In the genomic region with DNA sequence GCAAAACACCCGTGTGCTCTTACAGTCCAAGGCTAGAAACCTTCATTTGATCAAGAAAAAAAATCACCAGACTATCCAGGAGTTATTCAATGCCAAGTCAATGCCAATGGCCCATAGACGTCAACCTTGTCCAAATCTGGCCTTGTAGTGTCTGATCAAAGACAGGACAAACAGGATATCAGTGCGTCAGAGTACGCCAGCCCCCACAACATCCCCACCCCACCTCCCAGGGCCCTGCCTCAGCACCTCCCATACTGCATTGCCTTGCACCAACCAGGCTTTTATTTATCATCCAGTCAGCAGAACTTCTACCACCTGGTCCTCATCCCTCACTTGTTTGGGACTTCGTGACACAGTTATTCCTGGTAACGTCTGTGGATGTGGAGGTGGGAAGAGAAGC, we compare ENCODE assay signal across 24 mouse cellular contexts. TPM values are rescaled to one million over a fixed set of nuclear protein-coding genes. Genes with fewer than 3 reads are reported as not detected.
DNase-seq lines count a peak whose midpoint lies in the region; ATAC-seq lines count a peak whose summit lies in the region.
"Had no signal": no experiment of that assay in that cellular context is flagged by ENCODE, and none has a peak within 500 bp of the region (broad histone marks: within the 10 kb centered on the region; RNA-seq: fewer than 3 reads in every experiment).

No protein-coding gene starts in this region.

- H3K36me3 ChIP-seq in intestine, embryonic 16.5 days (ENCODE audit: control insufficient read depth, insufficient read depth, low read length) = no peaks in the 10 kb centered on the region
- H3K36me3 ChIP-seq: embryonic facial prominence, embryonic 10.5 days; embryonic facial prominence, embryonic 12.5 days; forebrain, embryonic 15.5 days; G1E had no signal

- H3K9ac ChIP-seq in intestine, embryonic 16.5 days (ENCODE audit: low read depth, low read length) = no peak overlapping the region
- H3K9ac ChIP-seq: embryonic facial prominence, embryonic 12.5 days; forebrain, embryonic 13.5 days; forebrain, embryonic 15.5 days; forebrain, postnatal 0 days had no signal

- DNase-seq in adrenal gland, adult (ENCODE audit: inconsistent age in 2 of 2, low spot score in 1 of 2) = peak; percentile 61 to 76
- no peak for DNase-seq in adrenal gland, adult 18-20 months (ENCODE audit: low spot score in 2 of 2)
- peak; percentile 50 for DNase-seq in adrenal gland, adult 8-10 months
- DNase-seq in adrenal gland, postnatal 25 days = no peak
- DNase-seq in adrenal gland, postnatal 36 days = peak; percentile 23 to 30
- DNase-seq in gastrocnemius, postnatal 25 days = no peak
- DNase-seq: B cell, adult 2 months; cerebellum, adult 11-12 months; cerebellum, adult 2 months; cerebellum, adult 9-10 months; cerebellum, postnatal 10 days; cerebellum, postnatal 25 days; forebrain, postnatal 0 days had no signal

- WGBS in intestine, embryonic 16.5 days = 67% methylated on average over 6 of the region's 6 CpGs

- ATAC-seq in intestine, embryonic 16.5 days = no peak
- ATAC-seq: activated CD4-positive, CD25-positive, alpha-beta regulatory T cell, adult 4 months; CD4-positive, CD25-positive, alpha-beta regulatory T cell, adult 4 months; forebrain, embryonic 13.5 days; forebrain, embryonic 15.5 days; forebrain, postnatal 0 days; Patski had no signal

- no peak overlapping the region for H3K4me3 ChIP-seq in intestine, embryonic 16.5 days (ENCODE audit: low read length)
- H3K4me3 ChIP-seq: embryonic facial prominence, embryonic 10.5 days; embryonic facial prominence, embryonic 12.5 days; forebrain, embryonic 13.5 days; forebrain, embryonic 15.5 days had no signal

- no peak overlapping the region for H3K4me2 ChIP-seq in intestine, embryonic 16.5 days (ENCODE audit: low read depth, low read length)
- H3K4me2 ChIP-seq: embryonic facial prominence, embryonic 12.5 days; forebrain, embryonic 13.5 days; forebrain, embryonic 15.5 days had no signal

- no peaks in the 10 kb centered on the region for H3K9me3 ChIP-seq in intestine, embryonic 16.5 days (ENCODE audit: control insufficient read depth, low read length)
- H3K9me3 ChIP-seq: embryonic facial prominence, embryonic 10.5 days; embryonic facial prominence, embryonic 12.5 days; forebrain, embryonic 13.5 days; forebrain, embryonic 15.5 days; G1E had no signal

- peaks cover 3% of the 10 kb centered on the region for H3K4me1 ChIP-seq in intestine, embryonic 16.5 days (ENCODE audit: control insufficient read depth, insufficient read depth, low read length)
- H3K4me1 ChIP-seq: embryonic facial prominence, embryonic 10.5 days; embryonic facial prominence, embryonic 12.5 days; forebrain, embryonic 13.5 days; forebrain, embryonic 15.5 days had no signal

- 0 out of 2 replicates have a peak, but pooled peaks cover 2% of the 10 kb centered on the region for H3K27me3 ChIP-seq in intestine, embryonic 16.5 days (replicated peaks; ENCODE audit: control insufficient read depth, insufficient read depth, low read length)
- H3K27me3 ChIP-seq: CH12.LX; embryonic facial prominence, embryonic 12.5 days; forebrain, embryonic 15.5 days had no signal

- no peak overlapping the region for H3K27ac ChIP-seq in intestine, embryonic 16.5 days (ENCODE audit: low read length)
- H3K27ac ChIP-seq: embryonic facial prominence, embryonic 10.5 days; embryonic facial prominence, embryonic 12.5 days; forebrain, embryonic 13.5 days; forebrain, embryonic 15.5 days had no signal

RNA-seq across cellular contexts. Expression of gene Slc6a5, which starts 14.7 kb away (rescaled TPM):
- total RNA-seq in adrenal gland, adult 18-20 months (2021) = 1 to 10 TPM; 4.5 to 8.8 TPM
- 1 to 10 TPM; 4.3 to 7.0 (median 4.9) TPM for total RNA-seq in adrenal gland, adult 8-10 months (2022)
- 0.48 and 1.3 TPM in 2 replicates for total RNA-seq in adrenal gland, postnatal 25 days (2021)
- total RNA-seq in adrenal gland, postnatal 36 days (2021) = 1 to 10 TPM; 1.1 to 1.6 TPM
- total RNA-seq in gastrocnemius, postnatal 25 days (2021) = not detected
- polyA plus RNA-seq in intestine, embryonic 16.5 days (2015; fragmentation: Nextera tagmentation; extraction: Ambion mirVana) = not detected in 2 replicates
- total RNA-seq: CH12.LX had no signal
- polyA plus RNA-seq: activated CD4-positive, CD25-positive, alpha-beta regulatory T cell, adult 4 months; CD4-positive, CD25-positive, alpha-beta regulatory T cell, adult 4 months; forebrain, embryonic 11.5 days; forebrain, embryonic 13.5 days; forebrain, embryonic 15.5 days; forebrain, postnatal 0 days; G1E had no signal

Comparison
In these comparisons a context has a peak if more than half of its experiments do, and no peak if none do; other contexts are left out.
1. DNase-seq: peak in adrenal gland, adult (2 of 2), adrenal gland, adult 8-10 months (single experiment) and adrenal gland, postnatal 36 days (2 of 2); none in adrenal gland, adult 18-20 months (0 of 2), adrenal gland, postnatal 25 days (single experiment) and gastrocnemius, postnatal 25 days (single experiment).